Mouse (Mus musculus) liver, embryonic 12.5 days (tissue): ENCODE measurements around the gene Pcnx3. TPM values are rescaled to one million over a fixed set of nuclear protein-coding genes. Genes with fewer than 3 reads are reported as not detected.

Experiments
- ATAC-seq: fragments of 200-750 bp; cut with Nextera tagmentation; 2 replicates; pipeline ENCODE4 v1.8.0; 2017; ENCODE audit warnings: moderate number of reproducible peaks, mild to moderate bottlenecking, moderate library complexity
- H3K27ac ChIP-seq: fragments of 300-500 bp; sonication (generic); 2 replicates; pipeline ENCODE4 v1.5.1; 2016; ENCODE audit warnings: mild to moderate bottlenecking
- H3K27me3 ChIP-seq: fragments of 300-500 bp; sonication (generic); replicated peaks from 2 replicates; pipeline ENCODE4 v1.6.1; 2016; ENCODE audit warnings: mild to moderate bottlenecking, moderate library complexity
- H3K36me3 ChIP-seq: fragments of 300-500 bp; sonication (generic); 2 replicates; pipeline ENCODE4 v1.6.1; 2016; ENCODE audit warnings: mild to moderate bottlenecking, moderate library complexity
- H3K4me1 ChIP-seq: fragments of 300-500 bp; sonication (generic); 2 replicates; pipeline ENCODE4 v1.6.1; 2016
- H3K4me2 ChIP-seq: fragments of 300-500 bp; sonication (generic); 2 replicates; pipeline ENCODE4 v1.6.1; 2016; ENCODE audit warnings: mild to moderate bottlenecking, moderate library complexity
- H3K4me3 ChIP-seq: fragments of 300-500 bp; sonication (generic); 2 replicates; pipeline ENCODE4 v1.5.1; 2016; ENCODE audit warnings: mild to moderate bottlenecking, moderate library complexity
- H3K9ac ChIP-seq: fragments of 300-500 bp; sonication (generic); 2 replicates; pipeline ENCODE4 v1.6.1; 2016; ENCODE audit warnings: mild to moderate bottlenecking, moderate library complexity
- H3K9me3 ChIP-seq: fragments of 300-500 bp; sonication (generic); replicated peaks from 2 replicates; pipeline ENCODE4 v1.6.1; 2016; ENCODE audit warnings: mild to moderate bottlenecking, moderate library complexity
- WGBS: fragments of 180-500 bp; shearing (Covaris S2); methylation state at CpG from one replicate; pipeline ENCODE4 v1.1.7; 2016; ENCODE audit not compliant: insufficient replicate concordance; 5-methylcytosine and 5-hydroxymethylcytosine counted together
- polyA plus RNA-seq: library from polyadenylated mRNA; unstranded; fragments of >200 nt; fragmentation: Nextera tagmentation; extraction: Ambion mirVana; gene quantifications from 2 replicates; pipeline ENCODE4 v1.2.1, GENCODE M21; 2016

Pcnx3 gene
- polyA plus RNA-seq, 1 experiment from 2014 or later: 18.4 TPM

DNA sequence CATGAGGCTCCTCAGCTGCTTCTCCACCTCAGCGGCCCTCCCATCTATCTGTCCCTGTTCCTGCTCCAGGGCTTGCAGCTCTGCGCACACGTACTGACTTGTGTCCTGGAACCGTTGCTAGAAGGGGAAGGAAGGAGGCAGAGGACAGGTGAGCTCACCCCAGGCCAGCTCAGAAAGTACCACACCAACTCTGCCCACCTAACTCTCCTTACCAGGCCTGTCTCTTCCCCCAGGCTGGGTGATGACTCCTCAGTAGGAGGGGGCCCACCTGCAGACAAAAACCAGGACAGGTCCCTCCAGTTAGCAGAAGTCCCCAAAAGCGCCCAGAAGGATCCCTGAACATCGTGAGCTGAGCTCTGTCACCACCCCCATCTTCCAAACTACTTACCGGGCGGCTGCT, 21.9 kb upstream of the Pcnx3 start:
- 91% methylated on average over 8 of the region's 8 CpGs for WGBS
- H3K27ac ChIP-seq: peak overlapping the region; percentile 15; the same call in 1 of the 2 replicates

DNA sequence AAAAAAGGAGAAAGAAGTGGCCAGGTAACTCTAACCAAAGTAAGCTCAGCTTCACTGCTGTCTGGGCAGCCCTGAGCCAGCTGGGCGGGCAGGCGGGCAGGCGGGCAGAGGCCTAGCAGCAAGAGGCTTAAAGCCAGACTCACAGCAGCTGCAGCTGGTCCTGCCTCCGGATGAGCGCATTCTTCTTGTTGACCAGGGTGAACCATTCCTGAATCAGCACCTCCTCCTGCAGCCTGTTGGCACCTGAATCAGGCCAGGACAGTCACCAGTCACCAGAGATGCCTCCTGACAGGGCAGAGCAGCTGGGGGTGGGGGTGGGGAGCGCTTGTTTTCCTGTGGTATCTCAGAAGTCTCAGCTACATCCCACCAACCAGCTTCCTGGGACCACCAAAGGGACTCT, 21.4 kb upstream of the Pcnx3 start:
- ATAC-seq: no peak
- H3K4me2 ChIP-seq: no peak overlapping the region
- H3K27me3 ChIP-seq: no peaks in the 10 kb centered on the region
- 98% methylated on average over 6 of the region's 6 CpGs for WGBS
- peaks cover 58% of the 10 kb centered on the region for H3K4me1 ChIP-seq
- H3K4me3 ChIP-seq: no peak overlapping the region
- H3K27ac ChIP-seq: 0 out of 2 replicates have a peak overlapping the region, but pooled peaks have one; percentile 15
- H3K9me3 ChIP-seq: no peaks in the 10 kb centered on the region
- no peak overlapping the region for H3K9ac ChIP-seq
- peaks cover 98% of the 10 kb centered on the region for H3K36me3 ChIP-seq

More for the DNA sequence above, 21.9 kb upstream of the Pcnx3 start:
- Histone ChIP-seq H3K4me3 (no peak overlapping the region), H3K4me1 (peaks cover 58% of the 10 kb centered on the region), H3K27me3 (no peaks in the 10 kb centered on the region), H3K4me2 (no peak overlapping the region), H3K9ac (no peak overlapping the region), H3K36me3 (peaks cover 100% of the 10 kb centered on the region), H3K9me3 (no peaks in the 10 kb centered on the region)
- no peak for ATAC-seq

DNA sequence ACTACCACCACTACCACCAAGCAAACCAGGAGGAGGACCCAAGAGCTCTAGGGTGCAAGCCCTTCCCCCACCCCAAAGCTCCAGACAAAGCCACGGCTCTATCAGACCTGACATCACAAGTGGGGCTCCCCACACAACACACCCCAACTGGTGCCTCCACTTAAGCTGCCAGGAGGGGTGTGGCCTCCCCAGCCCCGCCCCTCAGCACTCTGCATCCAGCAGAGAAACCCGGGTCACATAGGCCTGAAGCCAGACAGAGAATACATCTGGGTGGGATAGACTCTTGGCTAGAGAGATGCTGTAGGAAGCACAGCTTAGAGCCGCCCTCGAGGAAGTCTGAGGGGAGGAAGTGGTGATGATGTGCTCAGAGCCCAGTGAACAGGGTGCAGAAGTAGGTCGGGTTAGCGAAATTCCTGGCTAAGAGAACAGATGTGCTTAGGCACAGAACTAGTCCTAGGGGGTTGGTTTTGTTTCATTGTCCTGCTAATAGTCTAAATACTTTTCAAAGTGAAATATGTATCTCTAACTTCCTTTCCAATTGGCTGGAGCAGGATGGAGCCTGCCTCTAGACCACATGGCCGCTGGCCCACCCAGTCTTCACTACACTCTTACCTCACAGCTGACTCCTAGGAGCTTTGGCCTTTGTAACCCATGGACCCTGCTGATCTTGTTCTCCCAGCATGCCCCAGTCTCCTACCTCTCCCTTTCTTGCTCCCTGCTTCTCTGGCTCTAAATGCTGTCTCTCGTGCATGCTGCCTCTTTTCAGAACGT, 16.3 kb upstream of the Pcnx3 start:
- WGBS: 42% methylated on average over 10 of the region's 10 CpGs
- Histone ChIP-seq H3K27me3 (no peaks in the 10 kb centered on the region), H3K4me3 (0 out of 2 replicates have a peak overlapping the region, but pooled peaks have one; percentile 10), H3K4me2 (peak overlapping the region; percentile 59), H3K9me3 (no peaks in the 10 kb centered on the region), H3K9ac (peak overlapping the region; percentile 63), H3K4me1 (peaks cover 38% of the 10 kb centered on the region), H3K36me3 (peaks cover 81% of the 10 kb centered on the region), H3K27ac (peak overlapping the region; percentile 86)
- peak; percentile 82 for ATAC-seq

DNA sequence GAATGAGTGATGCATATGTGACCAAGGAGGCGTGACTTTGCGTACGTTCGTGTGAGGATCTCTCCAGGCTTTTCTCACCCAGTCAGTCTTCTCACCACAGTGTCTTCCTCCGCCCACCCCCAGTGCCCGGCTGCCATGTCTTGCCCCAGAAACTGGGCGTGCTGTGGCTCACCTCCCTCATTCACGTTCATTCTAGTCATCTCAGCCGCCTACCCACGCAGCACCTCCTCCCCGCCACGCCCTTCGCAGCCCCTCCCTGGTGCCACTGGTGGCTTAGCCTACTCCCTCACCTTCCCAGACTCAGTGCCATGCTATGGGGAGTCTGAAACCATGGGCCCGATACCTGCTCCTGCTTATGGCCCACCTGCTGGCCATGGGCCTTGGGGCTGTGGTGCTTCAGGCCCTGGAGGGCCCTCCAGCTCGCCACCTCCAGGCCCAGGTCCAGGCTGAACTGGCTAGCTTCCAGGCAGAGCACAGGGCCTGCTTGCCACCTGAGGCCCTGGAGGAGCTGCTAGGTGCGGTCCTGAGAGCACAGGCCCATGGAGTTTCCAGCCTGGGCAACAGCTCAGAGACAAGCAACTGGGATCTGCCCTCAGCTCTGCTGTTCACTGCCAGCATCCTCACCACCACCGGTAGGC, 15.6 kb upstream of the Pcnx3 start, which contains the start of gene Kcnk7:
Gene Kcnk7 (plus strand): TSS at position 205 of the 638 bp plus-strand sequence.
- no peaks in the 10 kb centered on the region for H3K9me3 ChIP-seq
- H3K4me1 ChIP-seq: peaks cover 38% of the 10 kb centered on the region
- H3K27ac ChIP-seq: peak within 1 kb of the TSS; percentile 86
- ATAC-seq: peak; percentile 66
- peak within 1 kb of the TSS; percentile 63 for H3K9ac ChIP-seq
- peaks cover 81% of the 10 kb centered on the region for H3K36me3 ChIP-seq
- H3K27me3 ChIP-seq: no peaks in the 10 kb centered on the region
- H3K4me3 ChIP-seq: 0 out of 2 replicates have a peak within 1 kb of the TSS, but pooled peaks have one; percentile 10
- WGBS: 64% methylated on average over 17 of the region's 17 CpGs
- H3K4me2 ChIP-seq: peak within 1 kb of the TSS; percentile 59

DNA sequence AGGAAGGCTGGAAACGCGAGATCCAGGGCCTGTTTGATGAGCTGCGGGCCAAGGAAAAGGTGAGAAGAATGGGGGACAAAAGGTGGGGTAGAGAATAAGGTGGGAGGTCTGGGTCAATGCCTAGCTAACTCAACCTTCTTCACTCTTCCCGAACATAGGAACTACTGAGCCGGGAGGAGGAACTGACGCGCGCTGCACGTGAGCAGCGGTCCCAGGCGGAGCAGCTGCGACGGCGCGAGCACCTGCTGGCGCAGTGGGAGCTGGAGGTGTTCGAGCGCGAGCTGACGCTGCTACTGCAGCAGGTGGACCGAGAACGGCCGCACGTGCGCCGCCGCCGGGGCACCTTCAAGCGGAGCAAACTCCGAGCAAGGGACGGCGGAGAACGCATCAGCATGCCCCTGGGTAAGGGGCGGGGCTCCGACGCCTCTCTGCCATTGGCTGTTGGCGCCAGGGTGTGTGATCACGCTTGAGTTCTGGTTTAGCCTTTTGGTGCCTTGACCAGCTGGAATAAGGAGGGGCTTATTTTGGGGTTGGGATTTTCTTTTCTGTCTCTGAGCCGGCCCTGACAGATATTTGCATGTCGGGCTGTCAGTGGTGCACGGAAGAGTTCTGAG, 7.2 kb upstream of the Pcnx3 start:
- Histone ChIP-seq H3K4me3 (no peak overlapping the region), H3K4me1 (peaks cover 34% of the 10 kb centered on the region), H3K9me3 (no peaks in the 10 kb centered on the region), H3K27ac (no peak overlapping the region), H3K9ac (no peak overlapping the region), H3K36me3 (peaks cover 100% of the 10 kb centered on the region), H3K27me3 (no peaks in the 10 kb centered on the region), H3K4me2 (no peak overlapping the region)
- ATAC-seq: no peak
- WGBS: 79% methylated on average over 41 of the region's 41 CpGs

DNA sequence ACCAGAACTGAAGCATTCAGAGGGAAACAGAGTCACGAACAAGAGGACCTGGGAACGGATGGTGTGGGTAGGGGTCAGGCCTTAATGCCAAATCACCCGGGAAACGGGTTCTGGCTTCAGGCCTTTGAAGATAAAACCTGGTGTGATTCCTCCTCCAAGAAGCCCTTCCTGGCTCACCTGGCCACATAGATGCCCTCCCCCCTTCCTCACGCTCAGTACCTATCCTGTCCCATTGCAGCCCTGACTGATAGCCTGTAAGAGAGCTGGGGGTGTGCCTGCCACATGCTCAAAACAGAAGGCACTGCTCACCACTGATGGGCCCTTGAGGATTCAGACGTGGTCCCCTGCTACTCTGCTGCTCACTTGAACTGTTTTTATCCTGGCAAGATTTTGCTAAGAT, 5.1 kb upstream of the Pcnx3 start:
- no peak overlapping the region for H3K4me3 ChIP-seq
- 80% methylated on average over 6 of the region's 6 CpGs for WGBS
- H3K4me2 ChIP-seq: no peak overlapping the region
- H3K9ac ChIP-seq: no peak overlapping the region
- peaks cover 44% of the 10 kb centered on the region for H3K4me1 ChIP-seq
- no peak for ATAC-seq
- H3K27me3 ChIP-seq: no peaks in the 10 kb centered on the region
- H3K9me3 ChIP-seq: no peaks in the 10 kb centered on the region
- H3K27ac ChIP-seq: no peak overlapping the region
- H3K36me3 ChIP-seq: peaks cover 84% of the 10 kb centered on the region

DNA sequence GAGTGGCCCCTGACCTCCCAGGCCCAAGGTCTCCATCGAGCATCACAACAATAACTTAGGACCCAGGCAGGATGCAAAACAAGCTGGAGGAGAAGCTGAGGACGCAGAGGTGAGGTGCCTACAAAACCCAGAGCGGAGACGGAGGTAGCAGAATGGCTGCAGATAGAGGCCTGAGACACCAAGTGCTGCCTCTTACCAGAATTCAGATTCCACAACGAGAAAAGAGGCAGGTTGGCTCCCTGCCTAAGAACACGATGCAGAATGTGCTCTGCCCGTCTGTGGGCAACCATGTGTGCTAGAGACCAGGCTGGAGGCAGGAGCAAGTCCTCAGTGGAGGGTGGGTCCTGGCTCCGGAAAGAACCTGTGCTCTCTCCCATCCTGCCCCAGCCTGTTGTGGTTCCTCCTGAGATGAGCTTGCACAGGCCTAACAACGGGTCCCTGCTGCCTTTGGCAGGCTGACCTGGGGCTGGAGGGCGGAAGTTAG, 4.2 kb upstream of the Pcnx3 start:
- no peak for ATAC-seq
- 60% methylated on average over 10 of the region's 10 CpGs for WGBS
- Histone ChIP-seq H3K36me3 (peaks cover 76% of the 10 kb centered on the region), H3K27ac (peak overlapping the region; percentile 73), H3K4me3 (peak overlapping the region; percentile 81), H3K4me1 (peaks cover 45% of the 10 kb centered on the region), H3K9me3 (no peaks in the 10 kb centered on the region), H3K4me2 (peak overlapping the region; percentile 95), H3K27me3 (no peaks in the 10 kb centered on the region), H3K9ac (peak overlapping the region; percentile 89)

DNA sequence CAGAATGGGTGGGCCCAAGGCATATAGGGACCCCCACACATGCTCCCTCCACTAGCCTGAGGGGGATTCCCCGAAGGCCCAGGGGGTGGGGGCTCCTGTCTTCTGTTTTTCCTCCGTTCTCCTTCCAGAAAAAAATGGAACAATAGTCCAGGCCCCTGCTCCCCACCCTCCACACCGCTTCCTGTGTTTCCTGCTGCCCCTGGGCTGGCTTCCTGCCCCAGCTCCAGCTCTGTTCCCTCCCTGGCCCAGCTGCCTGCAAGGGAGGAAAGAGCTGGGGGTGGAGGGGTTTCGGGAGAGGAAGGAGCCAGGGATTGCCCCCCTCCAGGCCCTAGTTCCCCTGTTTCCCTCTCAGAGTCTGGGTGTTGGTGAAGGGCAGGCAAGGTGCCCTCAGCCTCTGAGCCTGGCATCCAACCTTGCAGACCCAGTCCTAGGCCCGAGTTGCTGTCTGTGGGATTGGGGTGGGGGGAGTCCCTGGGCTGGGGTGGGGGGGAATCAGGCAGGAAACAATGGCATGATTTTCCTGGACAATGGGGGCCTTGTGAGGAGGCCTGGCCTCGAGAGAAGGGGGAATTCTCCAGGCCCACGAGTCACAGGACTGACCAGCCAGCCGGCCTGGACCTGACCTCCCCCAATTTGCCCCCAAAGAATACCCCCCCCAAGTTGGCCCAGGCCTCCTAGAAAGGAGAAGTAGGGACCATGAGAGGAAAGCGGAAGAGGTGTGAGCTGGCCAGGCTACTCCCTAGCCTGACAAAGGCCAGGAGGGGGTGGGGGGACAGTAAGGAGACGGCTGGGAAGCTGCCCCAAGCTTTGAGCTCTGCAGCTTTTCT, 3.6 kb upstream of the Pcnx3 start:
- Histone ChIP-seq H3K27me3 (no peaks in the 10 kb centered on the region), H3K4me2 (peak overlapping the region; percentile 95), H3K4me1 (peaks cover 51% of the 10 kb centered on the region), H3K36me3 (peaks cover 69% of the 10 kb centered on the region), H3K4me3 (peak overlapping the region; percentile 81), H3K9me3 (no peaks in the 10 kb centered on the region), H3K27ac (peak overlapping the region; percentile 73), H3K9ac (peak overlapping the region; percentile 89)
- ATAC-seq: no peak
- 46% methylated on average over 10 of the region's 10 CpGs for WGBS

DNA sequence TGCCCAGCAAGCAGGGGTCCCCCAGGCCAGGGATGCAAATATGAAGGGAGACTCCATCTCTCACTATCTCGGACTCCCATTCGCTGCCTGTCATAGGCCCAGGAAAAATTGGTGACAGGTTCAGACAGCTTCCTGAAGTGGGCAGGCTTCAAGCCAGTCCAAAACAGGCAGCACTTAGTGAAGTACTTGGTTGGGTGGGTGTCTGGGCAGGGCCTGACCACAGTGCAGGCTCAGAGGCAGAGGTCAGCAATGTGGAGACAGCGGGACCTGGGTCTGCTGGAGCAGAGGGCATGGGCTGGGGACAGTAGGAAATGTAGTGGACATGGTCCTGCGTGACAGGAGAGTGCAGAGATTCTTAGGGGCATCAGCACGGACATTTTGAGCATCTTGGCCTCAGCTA, 2.9 kb upstream of the Pcnx3 start:
- ATAC-seq: no peak
- Histone ChIP-seq H3K4me3 (peak overlapping the region; percentile 81), H3K4me2 (peak overlapping the region; percentile 95), H3K9ac (peak overlapping the region; percentile 89), H3K4me1 (peaks cover 58% of the 10 kb centered on the region), H3K36me3 (peaks cover 66% of the 10 kb centered on the region), H3K27me3 (no peaks in the 10 kb centered on the region), H3K9me3 (no peaks in the 10 kb centered on the region), H3K27ac (peak overlapping the region; percentile 73)
- 52% methylated on average over 5 of the region's 5 CpGs for WGBS

DNA sequence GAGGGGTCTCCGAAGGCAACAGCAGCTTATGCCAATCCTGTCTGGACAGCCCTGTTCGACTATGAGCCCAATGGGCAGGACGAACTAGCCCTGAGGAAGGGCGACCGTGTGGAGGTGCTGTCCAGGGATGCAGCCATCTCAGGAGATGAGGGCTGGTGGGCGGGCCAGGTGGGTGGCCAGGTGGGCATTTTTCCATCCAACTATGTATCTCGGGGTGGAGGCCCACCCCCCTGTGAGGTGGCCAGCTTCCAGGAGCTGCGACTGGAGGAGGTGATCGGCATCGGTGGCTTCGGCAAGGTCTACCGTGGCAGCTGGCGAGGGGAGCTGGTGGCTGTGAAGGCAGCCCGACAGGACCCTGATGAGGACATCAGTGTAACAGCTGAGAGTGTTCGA, 1.6 kb upstream of the Pcnx3 start:
- H3K4me2 ChIP-seq: peak overlapping the region; percentile 95
- H3K4me1 ChIP-seq: peaks cover 64% of the 10 kb centered on the region
- 47% methylated on average over 15 of the region's 15 CpGs for WGBS
- H3K9ac ChIP-seq: peak overlapping the region; percentile 89
- no peaks in the 10 kb centered on the region for H3K9me3 ChIP-seq
- ATAC-seq: no peak
- peak overlapping the region; percentile 81 for H3K4me3 ChIP-seq
- H3K36me3 ChIP-seq: peaks cover 66% of the 10 kb centered on the region
- H3K27ac ChIP-seq: peak overlapping the region; percentile 91
- H3K27me3 ChIP-seq: no peaks in the 10 kb centered on the region

DNA sequence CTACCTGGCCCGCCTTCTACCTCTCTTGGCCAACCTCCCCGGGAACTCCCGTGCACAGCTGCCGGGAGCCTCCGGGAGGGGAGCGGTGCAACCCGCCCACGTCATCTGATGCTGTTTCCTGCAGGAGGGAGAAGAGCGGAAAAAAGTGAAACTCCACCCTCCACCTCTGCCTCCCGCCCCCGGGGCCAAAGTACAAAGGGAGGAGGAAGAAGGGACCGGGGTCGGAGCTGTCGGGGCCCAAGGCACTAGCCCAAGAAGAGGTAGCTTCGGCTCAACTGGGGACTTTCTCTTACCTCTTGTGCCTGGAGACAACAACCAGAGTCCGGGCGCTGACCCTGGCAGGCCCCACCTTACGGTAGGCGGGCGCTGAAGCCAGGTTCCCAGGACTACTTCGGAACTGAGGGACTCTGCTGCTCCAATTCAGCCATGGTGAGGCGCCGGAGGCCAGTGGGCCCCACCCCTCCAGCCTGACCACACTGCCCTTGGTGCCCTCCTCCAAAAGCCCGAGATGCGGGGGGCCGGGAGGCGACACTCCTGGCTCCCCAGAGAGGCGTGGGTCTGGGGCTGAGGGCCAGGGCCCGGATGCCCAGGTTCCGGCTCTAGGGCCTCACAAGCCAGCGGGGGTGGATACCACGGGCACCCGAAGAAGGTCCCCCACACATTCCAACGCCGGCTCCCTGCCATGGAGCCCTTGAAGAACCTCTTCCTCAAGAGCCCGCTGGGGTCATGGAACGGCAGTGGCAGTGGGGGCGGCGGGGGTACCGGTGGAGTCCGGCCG, 1.0 kb upstream of the Pcnx3 start:
- peaks cover 70% of the 10 kb centered on the region for H3K4me1 ChIP-seq
- peaks cover 66% of the 10 kb centered on the region for H3K36me3 ChIP-seq
- H3K9ac ChIP-seq: peak overlapping the region; percentile 89
- peak overlapping the region; percentile 95 for H3K4me2 ChIP-seq
- ATAC-seq: peak; percentile 74
- peak overlapping the region; percentile 81 for H3K4me3 ChIP-seq
- no peaks in the 10 kb centered on the region for H3K9me3 ChIP-seq
- H3K27me3 ChIP-seq: no peaks in the 10 kb centered on the region
- 4% methylated on average over 42 of the region's 42 CpGs for WGBS
- peak overlapping the region; percentile 91 for H3K27ac ChIP-seq
